Mouse (Mus musculus) lung, postnatal 0 days (tissue): ENCODE data around the gene Gm20716. TPM values are rescaled to one million over a fixed set of nuclear protein-coding genes. Genes with fewer than 3 reads are reported as not detected.
"Not testable (repeated sequence)": the region's sequence is repeated elsewhere in the genome, so short reads cannot be mapped to it uniquely, and the experiment has no call there.

ENCODE experiments used
- ATAC-seq: fragments of 200-750 bp; cut with Nextera tagmentation; 2 replicates; pipeline ENCODE4 v1.8.0; 2017; ENCODE audit warnings: moderate library complexity
- DNase-seq: peaks from one replicate; pipeline ENCODE4 v3.0.0-alpha.2; 2016; ENCODE audit warnings: low spot score
- H3K27ac ChIP-seq: fragments of 300-500 bp; sonication (generic); 2 replicates; pipeline ENCODE4 v1.5.1; 2014; ENCODE audit warnings: antibody characterized with exemption, mild to moderate bottlenecking, low read length, mixed read lengths
- H3K27me3 ChIP-seq: fragments of 300-500 bp; sonication (generic); replicated peaks from 2 replicates; pipeline ENCODE4 v1.6.1; 2014; ENCODE audit warnings: low read length, mixed read lengths; ENCODE audit not compliant: insufficient read depth
- H3K36me3 ChIP-seq: fragments of 300-500 bp; sonication (generic); 2 replicates; pipeline ENCODE4 v1.6.1; 2014; ENCODE audit warnings: low read length, mixed read lengths; ENCODE audit not compliant: insufficient read depth
- H3K4me1 ChIP-seq: fragments of 300-500 bp; sonication (generic); 2 replicates; pipeline ENCODE4 v1.6.1; 2014; ENCODE audit warnings: antibody characterized with exemption, low read depth, low read length, mixed read lengths; ENCODE audit not compliant: insufficient read depth
- H3K4me2 ChIP-seq: fragments of 300-500 bp; sonication (generic); replicated peaks from 2 replicates; pipeline ENCODE4 v1.6.1; 2014; ENCODE audit warnings: low read depth, mild to moderate bottlenecking, low read length, moderate library complexity, mixed read lengths
- H3K4me3 ChIP-seq: fragments of 300-500 bp; sonication (generic); 2 replicates; pipeline ENCODE4 v1.5.1; 2014; ENCODE audit warnings: low read depth, low read length
- H3K9ac ChIP-seq: fragments of 300-500 bp; sonication (generic); replicated peaks from 2 replicates; pipeline ENCODE4 v1.6.1; 2014; ENCODE audit warnings: low read depth, mild to moderate bottlenecking
- H3K9me3 ChIP-seq: fragments of 300-500 bp; sonication (generic); 2 replicates; pipeline ENCODE4 v1.6.1; 2016; ENCODE audit warnings: low read length, mixed read lengths
- CTCF ChIP-seq: IDR thresholded peaks from 2 replicates; pipeline ENCODE4 v1.5.1; 2016; ENCODE audit warnings: antibody characterized with exemption, mild to moderate bottlenecking
- EP300 ChIP-seq: IDR thresholded peaks from 2 replicates; pipeline ENCODE4 v1.6.1; 2016; ENCODE audit warnings: antibody characterized with exemption, mild to moderate bottlenecking, control low read depth
- WGBS: fragments of 180-500 bp; shearing (Covaris S2); extraction: QIAGEN DNeasy Blood & Tissue Kit; methylation state at CpG from one replicate; pipeline ENCODE4 v1.1.7; 2014; 5-methylcytosine and 5-hydroxymethylcytosine counted together
- polyA plus RNA-seq: library from polyadenylated mRNA; unstranded; fragments of >200 nt; fragmentation: Nextera tagmentation; extraction: Ambion mirVana; gene quantifications from 2 replicates; pipeline ENCODE4 v1.2.1, GENCODE M21; 2015

The Gm20716 gene
- polyA plus RNA-seq, 1 experiment from 2014 or later, result 8.4 TPM

DNA sequence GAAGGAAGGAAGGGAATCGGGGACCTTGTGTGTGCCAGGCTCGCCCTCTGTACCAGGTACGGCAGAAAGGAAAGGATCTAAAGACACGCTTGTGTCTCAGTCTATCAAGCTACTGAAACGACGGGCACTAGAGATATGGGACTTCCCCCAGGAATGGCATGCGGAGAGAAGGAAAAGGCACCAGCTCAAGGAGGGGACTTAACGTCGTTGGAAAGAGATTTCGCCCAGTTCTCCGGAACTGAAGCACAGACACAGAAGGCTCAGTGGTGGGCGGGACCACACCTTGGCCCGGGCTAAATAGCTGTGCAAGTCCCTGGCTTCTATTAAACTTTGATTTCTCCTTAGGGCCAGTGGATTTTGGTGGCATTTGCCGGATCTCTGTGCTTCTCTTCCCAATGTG is 68.2 kb downstream of the Gm20716 start:
- peak; percentile 51 for ATAC-seq

DNA sequence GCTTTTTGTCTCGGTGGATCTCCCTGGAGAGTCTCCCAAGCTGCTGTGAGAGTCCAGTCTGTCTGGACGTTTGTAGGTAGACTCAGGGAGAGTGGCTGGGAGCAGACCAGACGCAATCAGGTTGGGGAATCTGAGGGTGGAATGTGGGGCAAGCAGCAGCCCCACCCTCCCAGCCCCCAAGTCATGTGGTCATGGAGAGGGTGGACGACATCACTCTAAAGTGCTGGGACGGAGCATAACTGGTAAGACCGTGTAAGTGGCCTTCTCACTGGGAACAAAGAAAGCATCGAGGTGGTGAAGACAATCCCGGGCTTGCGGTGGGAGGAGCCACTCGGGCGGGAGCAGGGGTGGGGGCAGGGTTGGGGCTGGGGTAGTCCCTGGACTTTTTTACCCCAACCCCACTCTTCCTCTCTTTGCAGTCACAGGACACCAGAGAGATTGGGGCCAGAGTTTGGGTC is 68.6 kb downstream of the Gm20716 start:
- Histone ChIP-seq H3K9me3 (no peaks in the 10 kb centered on the region), H3K27ac (peak overlapping the region; percentile 59; the same call in 1 of the 2 replicates), H3K4me2 (peak overlapping the region; percentile 59), H3K27me3 (no peaks in the 10 kb centered on the region), H3K4me1 (no peaks in the 10 kb centered on the region), H3K9ac (no peak overlapping the region; the same call in 1 of the 2 replicates), H3K36me3 (no peaks in the 10 kb centered on the region), H3K4me3 (peak overlapping the region; percentile 28)
- no peak for TF ChIP-seq CTCF
- WGBS, result 8% methylated on average over 11 of the region's 11 CpGs
- DNase-seq (peak; percentile 59), ATAC-seq (peak; percentile 79)

More for the DNA sequence above, 68.2 kb downstream of the Gm20716 start:
- no peak overlapping the region; the same call in 1 of the 2 replicates for H3K9ac ChIP-seq
- H3K4me1 ChIP-seq, result peaks cover 2% of the 10 kb centered on the region; the same call in 1 of the 2 replicates
- no peak for TF ChIP-seq EP300
- TF ChIP-seq CTCF, result no peak
- no peaks in the 10 kb centered on the region for H3K27me3 ChIP-seq
- DNase-seq, result peak; percentile 61
- 9% methylated on average over 14 of the region's 14 CpGs for WGBS
- peak overlapping the region; percentile 28 for H3K4me3 ChIP-seq
- H3K9me3 ChIP-seq, result no peaks in the 10 kb centered on the region
- peak overlapping the region; percentile 59 for H3K4me2 ChIP-seq
- H3K36me3 ChIP-seq, result no peaks in the 10 kb centered on the region
- peak overlapping the region; percentile 59; the same call in 1 of the 2 replicates for H3K27ac ChIP-seq

DNA sequence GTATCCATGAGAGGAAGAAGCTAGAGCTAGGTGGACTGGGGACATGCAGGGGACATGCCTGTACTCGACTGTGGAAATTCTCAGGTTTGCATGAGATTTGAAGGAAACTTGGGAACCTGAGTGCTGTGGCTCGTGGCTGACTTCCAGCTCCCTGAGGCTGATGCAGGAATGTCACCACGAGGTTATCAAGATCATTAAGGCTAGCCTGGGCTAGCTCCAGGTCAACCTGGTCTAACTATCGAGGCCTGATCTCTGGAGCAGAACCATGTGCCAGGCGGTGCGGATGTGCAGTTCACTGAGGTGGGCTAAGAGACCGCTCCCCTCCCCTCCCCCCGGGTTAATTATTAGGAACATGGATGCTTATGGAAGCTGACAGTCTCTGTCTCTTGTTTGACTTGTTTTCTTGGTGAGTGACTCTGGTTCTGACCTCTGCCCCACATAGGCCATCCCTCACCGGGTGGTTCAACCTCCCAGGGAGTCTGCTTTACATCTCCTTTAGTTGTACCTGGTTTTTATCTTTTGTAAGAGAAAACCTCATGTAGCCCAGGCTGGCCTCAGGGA is 69.7 kb downstream of the Gm20716 start:
- WGBS, result 81% methylated on average over 9 of the region's 9 CpGs
- Histone ChIP-seq H3K4me3 (no peak overlapping the region), H3K9ac (no peak overlapping the region), H3K4me1 (no peaks in the 10 kb centered on the region), H3K9me3 (no peaks in the 10 kb centered on the region), H3K36me3 (no peaks in the 10 kb centered on the region), H3K27me3 (no peaks in the 10 kb centered on the region), H3K4me2 (no peak overlapping the region), H3K27ac (no peak overlapping the region)
- TF ChIP-seq EP300, result no peak
- no peak for TF ChIP-seq CTCF
- ATAC-seq (no peak), DNase-seq (no peak)

DNA sequence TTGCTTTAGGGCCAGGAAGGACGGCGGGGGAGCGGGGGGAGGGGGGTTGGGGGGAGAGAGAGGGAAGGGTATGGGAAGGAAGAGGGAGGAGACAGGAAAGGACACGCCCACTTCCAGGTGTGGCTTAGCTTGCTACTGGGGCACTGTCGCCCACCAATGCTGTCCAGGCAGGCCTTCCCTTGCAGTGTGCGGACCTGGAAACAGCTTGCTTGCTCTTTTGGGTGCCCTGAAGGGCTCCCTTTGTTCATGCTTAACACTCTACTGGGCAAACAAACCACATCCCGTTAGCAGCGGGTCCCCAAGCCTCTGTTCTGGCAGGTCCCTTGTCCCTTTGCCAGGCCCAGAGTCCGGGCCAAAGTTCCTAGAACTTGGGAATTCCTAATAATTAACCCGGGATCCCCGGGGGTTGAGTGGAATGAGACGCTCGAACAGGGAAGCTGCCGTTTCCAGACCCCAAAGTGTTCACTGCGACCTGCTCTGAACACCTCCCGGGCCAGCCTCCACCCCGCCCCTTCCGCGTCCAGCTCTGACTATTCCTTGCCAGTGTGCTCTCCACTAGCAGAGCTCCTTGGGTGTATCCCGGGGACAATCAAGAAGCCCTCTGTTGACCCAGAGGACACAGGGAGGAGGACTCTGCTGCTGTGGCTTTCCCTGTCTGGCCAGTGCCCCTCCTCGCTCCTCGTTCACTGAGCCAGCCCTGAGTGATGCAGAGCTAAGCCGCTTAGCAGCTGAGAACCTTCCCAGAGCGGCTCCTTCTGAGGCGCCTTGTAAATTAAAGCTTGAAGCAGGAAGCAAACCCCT is 71.1 kb downstream of the Gm20716 start:
- no peaks in the 10 kb centered on the region for H3K36me3 ChIP-seq
- WGBS, result 8% methylated on average over 22 of the region's 25 CpGs
- H3K4me3 ChIP-seq, result peak overlapping the region; percentile 28
- DNase-seq (peak; percentile 62), ATAC-seq (peak; percentile 10; the same call in 1 of the 2 replicates)
- TF ChIP-seq EP300, result no peak
- no peak for TF ChIP-seq CTCF
- no peak overlapping the region for H3K9ac ChIP-seq
- no peaks in the 10 kb centered on the region for H3K27me3 ChIP-seq
- H3K4me1 ChIP-seq, result no peaks in the 10 kb centered on the region
- H3K27ac ChIP-seq, result peak overlapping the region; percentile 20; the same call in 1 of the 2 replicates
- H3K4me2 ChIP-seq, result peak overlapping the region; percentile 61
- no peaks in the 10 kb centered on the region for H3K9me3 ChIP-seq

DNA sequence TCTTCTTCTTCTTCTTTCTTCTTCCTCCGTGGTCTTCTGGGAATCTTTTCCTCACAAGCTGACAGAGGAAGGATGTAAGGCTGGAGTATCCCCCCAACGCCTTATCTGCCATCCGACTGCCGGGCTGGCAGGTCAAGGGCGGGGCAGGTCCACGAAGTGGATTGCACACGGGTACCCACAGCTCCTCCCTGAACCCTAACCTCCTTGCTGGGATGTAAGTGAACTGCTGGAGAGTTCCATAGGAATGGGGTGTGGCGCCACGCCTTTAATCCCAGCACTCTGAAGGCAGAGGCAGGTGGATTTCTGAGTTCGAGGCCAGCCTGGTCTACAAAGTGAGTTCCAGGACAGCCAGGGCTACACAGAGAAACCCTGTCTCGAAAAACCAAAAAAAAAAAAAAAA is 72.2 kb downstream of the Gm20716 start:
- not testable (repeated sequence) for H3K4me1 ChIP-seq, DNase-seq

DNA sequence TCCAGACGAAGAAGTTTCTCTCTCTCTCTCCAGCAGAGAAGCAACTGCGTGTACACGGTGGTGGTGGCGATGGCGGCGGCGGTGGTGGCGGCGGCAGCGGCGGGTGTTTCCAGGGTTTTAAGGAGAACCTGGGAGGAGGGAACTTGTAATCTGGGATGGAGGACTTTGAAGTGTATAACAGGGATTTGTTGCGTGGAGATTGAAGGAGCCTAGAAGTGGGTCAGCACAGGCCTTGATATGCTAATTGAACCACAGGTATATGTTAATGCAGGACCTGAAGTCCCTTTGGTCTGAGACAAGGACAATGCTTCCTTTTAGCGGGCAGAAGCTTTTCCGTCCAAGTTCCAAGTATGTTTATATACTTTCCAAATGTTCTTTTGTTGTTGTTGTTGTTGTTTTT is 73.8 kb downstream of the Gm20716 start:
- no peaks in the 10 kb centered on the region for H3K36me3 ChIP-seq
- WGBS, result 31% methylated on average over 14 of the region's 14 CpGs
- no peak overlapping the region for H3K4me2 ChIP-seq
- TF ChIP-seq CTCF, result no peak
- no peak for TF ChIP-seq EP300
- no peak overlapping the region for H3K27ac ChIP-seq
- ATAC-seq (no peak), DNase-seq (no peak)
- no peaks in the 10 kb centered on the region for H3K27me3 ChIP-seq
- no peaks in the 10 kb centered on the region for H3K9me3 ChIP-seq
- H3K9ac ChIP-seq, result no peak overlapping the region
- H3K4me3 ChIP-seq, result no peak overlapping the region
- no peaks in the 10 kb centered on the region for H3K4me1 ChIP-seq

More for the DNA sequence above, 72.2 kb downstream of the Gm20716 start:
- H3K9ac ChIP-seq, H3K36me3 ChIP-seq, H3K9me3 ChIP-seq, ATAC-seq, H3K27ac ChIP-seq, H3K27me3 ChIP-seq, H3K4me2 ChIP-seq, H3K4me3 ChIP-seq: not testable (repeated sequence)
- WGBS, result 46% methylated on average over 9 of the region's 11 CpGs
